Mouse (Mus musculus): ENCODE measurements around the gene Prkab2. TPM values are rescaled to one million over a fixed set of nuclear protein-coding genes. Genes with fewer than 3 reads are reported as not detected.

The Prkab2 gene
- total RNA-seq, 2 experiments from 2014 or later = 32.1 to 32.2 TPM

GRCm38 (mm10) chr3:97649022-97649421, 9.0 kb upstream of the Prkab2 start:
- no peak for DNase-seq (ENCODE audit: low spot score in 2 of 2)

GRCm38 (mm10) chr3:97649469-97649868, 8.5 kb upstream of the Prkab2 start:
- no peak for DNase-seq (ENCODE audit: low spot score in 2 of 2)

GRCm38 (mm10) chr3:97651604-97652003, 6.4 kb upstream of the Prkab2 start:
- DNase-seq (ENCODE audit: low spot score in 2 of 2) = no peak

- no peak for DNase-seq (ENCODE audit: low spot score in 2 of 2)
Measured at GRCm38 (mm10) chr3:97653781-97654180, 4.2 kb upstream of the Prkab2 start.

- DNase-seq (ENCODE audit: low spot score in 2 of 2) = no peak
Measured at GRCm38 (mm10) chr3:97654901-97655300, 3.1 kb upstream of the Prkab2 start.

- DNase-seq (ENCODE audit: low spot score in 2 of 2) = peak in 1 of 2 experiments; percentile 49
Measured at GRCm38 (mm10) chr3:97658426-97659193, 617 bp downstream of the Prkab2 start.

GRCm38 (mm10) chr3:97659746-97660145, 1.8 kb downstream of the Prkab2 start:
- DNase-seq (ENCODE audit: low spot score in 2 of 2) = no peak

- no peak for DNase-seq (ENCODE audit: low spot score in 2 of 2)
Measured at GRCm38 (mm10) chr3:97661206-97661605, 3.2 kb downstream of the Prkab2 start.

- DNase-seq (ENCODE audit: low spot score in 2 of 2) = no peak
Measured at GRCm38 (mm10) chr3:97665525-97665924, 7.5 kb downstream of the Prkab2 start.

GRCm38 (mm10) chr3:97666154-97666553, 8.2 kb downstream of the Prkab2 start:
- DNase-seq (ENCODE audit: low spot score in 2 of 2) = no peak

GRCm38 (mm10) chr3:97667093-97667675, 9.2 kb downstream of the Prkab2 start:
- DNase-seq (ENCODE audit: low spot score in 2 of 2) = no peak

GRCm38 (mm10) chr3:97674644-97675110, 16.7 kb downstream of the Prkab2 start, which contains the start of gene Gm17651:
Gene Gm17651, minus strand, starts transcription at chr3:97674694.
- DNase-seq (ENCODE audit: low spot score in 2 of 2) = no peak

- DNase-seq (ENCODE audit: low spot score in 2 of 2) = no peak
Measured at GRCm38 (mm10) chr3:97676126-97676525, 18.1 kb downstream of the Prkab2 start.

- no peak for DNase-seq (ENCODE audit: low spot score in 2 of 2)
Measured at GRCm38 (mm10) chr3:97678416-97678815, 20.4 kb downstream of the Prkab2 start.

- DNase-seq (ENCODE audit: low spot score in 2 of 2) = peak; percentile 51 to 75
Measured at GRCm38 (mm10) chr3:97680631-97681320, 22.8 kb downstream of the Prkab2 start.

- peak in 1 of 2 experiments; percentile 59 for DNase-seq (ENCODE audit: low spot score in 2 of 2)
Measured at GRCm38 (mm10) chr3:97681321-97682158, 23.5 kb downstream of the Prkab2 start.

- no peak for DNase-seq (ENCODE audit: low spot score in 2 of 2)
Measured at GRCm38 (mm10) chr3:97682159-97682502, 24.1 kb downstream of the Prkab2 start.

GRCm38 (mm10) chr3:97682576-97682975, 24.6 kb downstream of the Prkab2 start:
- DNase-seq (ENCODE audit: low spot score in 2 of 2) = no peak

- no peak for DNase-seq (ENCODE audit: low spot score in 2 of 2)
Measured at GRCm38 (mm10) chr3:97683560-97684195, 25.7 kb downstream of the Prkab2 start.

- no peak for DNase-seq (ENCODE audit: low spot score in 2 of 2)
Measured at GRCm38 (mm10) chr3:97686372-97687117, 28.6 kb downstream of the Prkab2 start.
